Mouse (Mus musculus) G1E (cell line): ENCODE measurements around the gene Atp5j2. TPM values are rescaled to one million over a fixed set of nuclear protein-coding genes. Genes with fewer than 3 reads are reported as not detected.

Experiments
- ATAC-seq: 2 replicates; pipeline ENCODE4 v1.8.0; 2016; ENCODE audit warnings: mild to moderate bottlenecking; ENCODE audit not compliant: insufficient number of reproducible peaks, poor library complexity, low FRiP score, severe bottlenecking; ENCODE audit errors: extremely low read depth
- DNase-seq: peaks from one replicate; pipeline ENCODE4 v3.0.0; 2012; ENCODE audit warnings: low spot score
- H3K27me3 ChIP-seq: 2 replicates; pipeline ENCODE4 v1.6.1; 2012; ENCODE audit warnings: mild to moderate bottlenecking, low read length, inconsistent platforms; ENCODE audit not compliant: insufficient read depth
- H3K36me3 ChIP-seq: replicated peaks from 2 replicates; pipeline ENCODE3; 2012; ENCODE audit warnings: mild to moderate bottlenecking, inconsistent platforms
- H3K4me1 ChIP-seq: 2 replicates; pipeline ENCODE4 v1.6.1; 2012; ENCODE audit warnings: low read depth, low read length, inconsistent platforms, mixed read lengths; ENCODE audit not compliant: insufficient read depth
- H3K4me3 ChIP-seq: 2 replicates; pipeline ENCODE4 v1.5.1; 2012; ENCODE audit warnings: low read depth, mild to moderate bottlenecking, inconsistent platforms, low read length, moderate library complexity, mixed read lengths
- H3K9me3 ChIP-seq: replicated peaks from 2 replicates; pipeline ENCODE4 v1.6.1; 2012; ENCODE audit warnings: inconsistent platforms
- CTCF ChIP-seq: IDR thresholded peaks from 2 replicates; pipeline ENCODE4 v1.5.1; 2012; ENCODE audit warnings: low read depth, low read length, inconsistent platforms, mixed read lengths
- GATA1 ChIP-seq: IDR thresholded peaks from 2 replicates; pipeline ENCODE4 v1.6.1; 2012; ENCODE audit warnings: borderline replicate concordance, low read length, inconsistent platforms, mixed read lengths
- GATA2 ChIP-seq: IDR thresholded peaks from 2 replicates; pipeline ENCODE4 v1.6.1; 2012; ENCODE audit warnings: low read depth, low read length, inconsistent platforms, borderline replicate concordance
- POLR2AphosphoS5 ChIP-seq: IDR thresholded peaks from 2 replicates; pipeline ENCODE4 v1.6.1; 2012; ENCODE audit warnings: low read depth, low read length, inconsistent platforms; ENCODE audit not compliant: insufficient replicate concordance
- TAL1 ChIP-seq: conservative IDR thresholded peaks from 2 replicates; pipeline ENCODE4 v1.6.1; 2012; ENCODE audit warnings: low read depth, low read length, inconsistent platforms, mixed read lengths
- polyA plus RNA-seq: library from polyadenylated mRNA; stranded (reverse); fragments of >175 nt; gene quantifications from 2 replicates; pipeline ENCODE4 v1.2.3, GENCODE M21; 2012
- total RNA-seq, 2 experiments: library from RNA; stranded (forward) in 1 of 2; stranded (reverse) in 1 of 2; fragments of 200-1000 nt in 1 of 2; fragments of >200 nt in 1 of 2; fragmentation: Nextera tagmentation in 1 of 2; gene quantifications; 2 replicates each; pipeline ENCODE4 v1.2.3; 2014 to 2017

Atp5j2 gene
- total and polyA plus RNA-seq, 3 experiments, result 61.1 to 304 (median 170) TPM

DNA sequence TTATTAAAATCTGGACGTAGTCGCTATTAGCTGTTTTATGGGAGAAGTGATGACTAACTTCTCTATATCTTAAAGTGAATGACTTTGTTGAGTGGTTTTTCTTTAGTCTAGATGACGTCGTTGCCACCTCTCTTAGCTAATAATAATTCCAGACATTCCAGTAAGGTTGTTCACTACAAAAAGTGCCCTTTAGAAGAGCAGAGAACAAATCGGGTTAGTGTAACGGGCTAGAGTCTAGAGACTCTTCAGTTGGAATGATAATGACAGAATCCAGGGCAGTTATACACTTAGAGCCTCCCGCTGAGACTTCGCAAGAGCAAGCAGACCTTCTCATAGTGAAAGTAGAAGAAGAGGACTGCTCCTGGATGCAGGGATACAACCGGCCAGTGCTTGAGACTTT is 13.2 kb upstream of the Atp5j2 start:
- ATAC-seq (no peak), DNase-seq (no peak)
- Histone ChIP-seq H3K27me3 (no peaks in the 10 kb centered on the region), H3K4me1 (peaks cover 38% of the 10 kb centered on the region), H3K4me3 (peak overlapping the region; percentile 71), H3K36me3 (peaks cover 33% of the 10 kb centered on the region), H3K9me3 (no peaks in the 10 kb centered on the region)
- TF ChIP-seq GATA2 (no peak), CTCF (no peak), GATA1 (no peak), POLR2AphosphoS5 (no peak), TAL1 (no peak)

DNA sequence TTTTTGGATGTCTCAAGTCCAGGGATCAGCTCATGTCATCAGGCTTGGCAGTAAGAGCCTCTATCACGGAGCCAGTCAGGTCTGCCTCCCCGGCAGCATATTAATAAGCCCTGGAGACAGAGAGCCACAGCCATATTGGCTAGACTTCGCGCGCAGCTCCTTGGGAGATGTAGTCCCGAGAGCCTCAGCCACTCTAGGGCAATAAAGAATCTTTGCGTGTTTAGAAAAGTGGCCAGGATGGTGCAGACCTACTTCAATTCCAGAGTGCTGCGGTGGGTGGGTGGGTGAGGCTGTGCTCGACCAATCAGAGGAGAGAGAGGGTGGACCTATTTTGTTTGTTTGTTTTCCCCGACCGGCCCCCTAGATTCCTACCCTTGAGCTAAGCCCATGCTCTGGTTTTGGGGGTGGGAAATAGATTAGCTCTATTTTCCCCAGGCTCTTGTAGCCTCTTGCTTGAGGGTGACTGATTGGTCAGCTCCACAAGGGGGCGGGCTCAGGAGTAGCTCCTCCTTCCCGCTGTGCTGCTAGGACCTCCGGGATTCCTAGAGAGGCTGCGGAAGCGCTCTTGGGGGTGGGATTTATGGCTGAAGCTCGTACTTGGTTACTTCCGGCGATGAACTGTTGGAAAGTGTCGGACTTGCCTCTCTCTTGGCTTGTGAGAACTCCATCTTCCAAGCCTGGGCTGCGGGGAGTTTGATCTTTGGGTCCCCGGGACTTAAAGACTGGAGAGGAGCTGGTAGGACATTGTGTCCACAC is 12.3 kb upstream of the Atp5j2 start, which contains the start of gene Zkscan5:
Gene Zkscan5 (plus strand): TSS at position 627 of the 756 bp plus-strand sequence.
- Histone ChIP-seq H3K4me1 (peaks cover 44% of the 10 kb centered on the region), H3K36me3 (peaks cover 38% of the 10 kb centered on the region), H3K4me3 (peak within 1 kb of the TSS; percentile 71), H3K27me3 (no peaks in the 10 kb centered on the region), H3K9me3 (no peaks in the 10 kb centered on the region)
- DNase-seq (peak; percentile 77), ATAC-seq (peak; percentile 85)
- TF ChIP-seq TAL1 (no peak), POLR2AphosphoS5 (no peak), CTCF (no peak), GATA2 (no peak), GATA1 (no peak)

DNA sequence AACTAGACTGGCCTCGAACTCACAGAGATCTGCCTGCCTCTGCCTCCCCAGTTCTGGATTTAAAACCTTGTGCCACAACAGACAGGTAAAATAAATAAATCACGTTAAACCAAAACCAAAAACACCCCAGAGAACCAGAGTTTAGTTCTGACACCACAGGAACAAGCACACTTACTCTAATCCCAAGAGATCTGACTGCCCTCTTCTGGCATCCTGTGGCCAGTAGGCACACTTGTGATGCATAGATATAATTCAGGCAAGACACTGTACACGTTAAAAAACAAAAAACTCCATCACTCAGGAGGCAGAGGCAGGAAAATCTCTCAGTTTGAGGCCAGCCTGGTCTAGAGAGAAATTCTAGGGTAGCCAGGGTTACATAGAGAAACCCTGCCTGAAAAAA is 10.6 kb upstream of the Atp5j2 start:
- Histone ChIP-seq H3K36me3 (peaks cover 41% of the 10 kb centered on the region), H3K27me3 (no peaks in the 10 kb centered on the region), H3K9me3 (no peaks in the 10 kb centered on the region), H3K4me1 (peaks cover 44% of the 10 kb centered on the region), H3K4me3 (no peak overlapping the region)
- ATAC-seq, result no peak
- DNase-seq, result no peak
- TF ChIP-seq POLR2AphosphoS5 (no peak), GATA2 (no peak)

DNA sequence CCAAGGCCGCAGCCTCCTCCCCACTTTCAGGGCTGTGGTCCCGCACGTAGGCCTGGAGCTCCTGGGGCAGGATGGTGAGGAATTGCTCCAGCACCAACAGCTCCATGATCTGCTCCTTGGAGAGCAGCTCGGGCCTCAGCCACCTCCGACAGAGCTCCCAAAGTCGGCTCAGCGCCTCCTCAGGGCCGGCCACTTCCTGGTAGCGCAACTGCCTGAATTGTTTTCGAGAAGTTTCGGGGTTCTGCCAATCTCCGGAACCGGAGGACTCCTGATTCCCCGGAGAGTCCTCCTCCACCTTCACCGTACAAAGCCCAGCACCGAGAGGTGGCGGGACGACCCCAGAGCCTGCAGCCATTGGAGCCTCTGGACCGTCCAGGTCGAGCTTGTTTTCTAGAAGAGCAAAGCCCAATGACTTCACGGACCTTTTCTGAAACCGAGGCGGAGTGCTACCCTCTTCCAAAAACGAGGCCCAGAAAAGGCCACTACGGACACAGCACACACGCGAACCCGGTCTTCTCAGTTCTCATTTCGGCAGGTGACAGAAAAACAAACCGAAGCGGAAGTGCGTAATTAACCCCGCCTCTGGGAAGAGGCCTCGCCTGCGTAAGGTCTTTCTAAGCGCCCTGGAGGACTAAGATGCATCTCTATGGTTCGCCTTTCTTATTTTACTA is 9.6 kb upstream of the Atp5j2 start, which contains the start of gene Zkscan14:
Gene Zkscan14 (minus strand): TSS at position 548 of the 671 bp plus-strand sequence.
- TF ChIP-seq CTCF, result no peak
- TF ChIP-seq GATA2, result no peak
- TF ChIP-seq POLR2AphosphoS5, result no peak
- TF ChIP-seq TAL1, result no peak
- TF ChIP-seq GATA1, result no peak
- peak within 1 kb of the TSS; percentile 87 for H3K4me3 ChIP-seq
- H3K36me3 ChIP-seq, result peaks cover 37% of the 10 kb centered on the region
- no peaks in the 10 kb centered on the region for H3K27me3 ChIP-seq
- DNase-seq (peak; percentile 61), ATAC-seq (peak; percentile 43)
- peaks cover 44% of the 10 kb centered on the region for H3K4me1 ChIP-seq
- no peaks in the 10 kb centered on the region for H3K9me3 ChIP-seq

DNA sequence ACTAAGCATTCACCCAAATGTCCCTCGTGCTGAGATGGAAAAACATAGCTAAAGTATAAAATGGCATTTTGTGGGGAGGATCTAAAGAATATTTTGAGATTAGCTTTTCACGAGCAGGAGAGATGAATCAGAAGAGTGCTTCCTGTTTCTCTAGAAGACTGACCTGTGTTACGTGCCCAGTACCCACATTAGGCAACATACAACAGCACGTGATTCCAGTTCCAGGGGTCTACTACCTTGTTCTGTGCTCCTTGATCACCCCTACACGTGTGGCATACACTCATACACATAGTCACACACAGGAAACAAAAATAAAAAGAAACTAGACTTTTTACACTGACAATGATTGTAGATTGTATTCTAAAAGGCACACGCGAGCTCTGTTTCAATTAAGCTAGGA is 8.5 kb upstream of the Atp5j2 start:
- Histone ChIP-seq H3K4me3 (peak overlapping the region; percentile 87; the same call in 1 of the 2 replicates), H3K36me3 (peaks cover 48% of the 10 kb centered on the region), H3K4me1 (peaks cover 39% of the 10 kb centered on the region), H3K9me3 (no peaks in the 10 kb centered on the region), H3K27me3 (no peaks in the 10 kb centered on the region)
- ATAC-seq, result no peak
- TF ChIP-seq CTCF, result no peak
- TF ChIP-seq GATA1, result no peak
- no peak for TF ChIP-seq TAL1
- no peak for TF ChIP-seq GATA2
- TF ChIP-seq POLR2AphosphoS5, result no peak
- no peak for DNase-seq
